Mouse (Mus musculus): ENCODE results near the gene Tas2r140.

Tas2r140 gene

DNA sequence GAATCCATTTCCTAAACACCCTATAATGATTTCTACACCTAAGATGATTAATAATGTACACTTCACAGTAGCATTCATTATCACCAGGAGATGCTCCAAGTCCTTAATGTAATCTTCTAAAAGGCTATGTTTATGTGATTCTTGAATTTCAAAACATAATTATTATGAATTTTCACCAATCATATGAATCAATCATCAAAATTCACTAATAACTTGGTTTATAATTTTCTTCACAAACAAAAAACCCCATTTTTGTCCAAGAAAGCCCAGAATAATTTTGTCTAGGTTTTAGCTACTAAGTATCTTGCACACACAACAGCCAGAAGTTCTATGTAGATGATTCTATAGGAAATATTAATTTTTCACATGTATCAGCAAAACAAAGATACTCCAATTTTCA, at the start of gene Tas2r140:
Gene Tas2r140, minus strand, starts transcription at position 101 of the 400 bp plus-strand sequence.
- no peak for DNase-seq

DNA sequence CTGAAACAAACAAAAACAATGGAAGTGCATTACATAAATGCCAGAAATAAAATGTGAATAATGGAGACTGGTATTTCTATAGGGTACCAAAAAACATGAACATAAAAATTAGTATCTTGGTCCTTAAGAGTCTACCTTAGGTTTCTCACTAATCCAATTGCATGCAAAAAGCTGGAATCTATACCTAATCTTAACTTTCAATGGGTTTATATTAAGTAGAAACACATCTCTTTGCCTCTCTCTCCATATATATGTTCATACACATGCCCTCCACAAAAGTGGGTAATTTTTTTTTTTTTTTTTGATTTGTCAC, 48.9 kb upstream of the Tas2r140 start, which contains the start of gene Smim10l1:
Gene Smim10l1, plus strand, starts transcription at position 301 of the 313 bp plus-strand sequence.
- no peak for DNase-seq

DNA sequence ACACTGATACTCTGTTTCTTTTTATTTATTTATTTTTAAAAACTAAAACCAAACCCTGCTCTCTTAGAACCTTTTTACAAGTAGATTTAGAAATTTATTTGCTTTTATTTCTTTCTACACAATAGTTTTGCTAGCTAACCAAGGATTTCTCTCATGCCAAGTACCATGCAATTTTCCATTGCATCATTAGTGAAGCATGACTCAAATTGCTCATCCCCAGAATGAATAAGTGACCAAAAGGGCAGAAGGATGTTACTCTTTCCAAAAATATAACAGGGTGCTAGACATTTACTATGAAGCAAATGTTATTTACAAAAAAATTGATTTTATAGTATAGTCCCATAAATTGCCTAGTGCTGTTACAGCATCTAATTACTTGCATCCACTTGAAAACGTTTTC, 46.8 kb upstream of the Tas2r140 start:
- no peak for DNase-seq

- DNase-seq: no peak
Measured at GRCm38 (mm10) chr6:133092226-133092625, 36.6 kb upstream of the Tas2r140 start.

- DNase-seq: no peak
Measured at GRCm38 (mm10) chr6:133037001-133037400, 18.6 kb downstream of the Tas2r140 start, which contains the start of gene Tas2r103. Gene Tas2r103 (minus strand): TSS chr6:133037101.

Data from kidney, postnatal 25 days (tissue).